Mouse (Mus musculus) kidney, adult 2 months (tissue): ENCODE measurements around the gene Thumpd1.

Experiments used
- CTCF ChIP-seq: fragments of 200-500 bp; conservative IDR thresholded peaks from 2 replicates; pipeline ENCODE4 v1.5.1; 2011; ENCODE audit warnings: low read depth, mild to moderate bottlenecking, control low read depth, low read length, moderate library complexity, mixed read lengths; ENCODE audit not compliant: insufficient read depth, insufficient read length
- POLR2A ChIP-seq: fragments of 200-500 bp; IDR thresholded peaks from one replicate; pipeline ENCODE4 v1.6.1; 2011; ENCODE audit warnings: low read depth, low read length, control low read depth

- TF ChIP-seq POLR2A (no peak), CTCF (no peak)
These were observed 40.5 kb downstream of the Thumpd1 start for GRCm38 (mm10) chr7:119680107-119680506.
